Mouse (Mus musculus) forebrain, postnatal 0 days (tissue): ENCODE measurements around the gene Irgc1. TPM values are rescaled to one million over a fixed set of nuclear protein-coding genes. Genes with fewer than 3 reads are reported as not detected.

Experiments
- ATAC-seq: fragments of 200-750 bp; cut with Nextera tagmentation; 2 replicates; pipeline ENCODE4 v1.8.0; 2017; ENCODE audit warnings: mild to moderate bottlenecking, moderate library complexity
- DNase-seq: peaks from one replicate; pipeline ENCODE4 v3.0.0-alpha.2; 2015
- H3K27ac ChIP-seq: fragments of 300-500 bp; sonication (generic); 2 replicates; pipeline ENCODE4 v1.5.1; 2014; ENCODE audit warnings: low read depth, mild to moderate bottlenecking, antibody characterized with exemption, low read length, moderate library complexity, mixed read lengths
- H3K27me3 ChIP-seq: fragments of 300-500 bp; sonication (generic); 2 replicates; pipeline ENCODE4 v1.6.1; 2014; ENCODE audit warnings: mild to moderate bottlenecking, low read length, mixed read lengths; ENCODE audit not compliant: insufficient read depth
- H3K36me3 ChIP-seq: fragments of 300-500 bp; sonication (generic); 2 replicates; pipeline ENCODE4 v1.6.1; 2014; ENCODE audit warnings: mild to moderate bottlenecking, moderate library complexity; ENCODE audit not compliant: insufficient read depth
- H3K4me1 ChIP-seq: fragments of 300-500 bp; sonication (generic); 2 replicates; pipeline ENCODE4 v1.6.1; 2014; ENCODE audit warnings: antibody characterized with exemption; ENCODE audit not compliant: insufficient read depth
- H3K4me2 ChIP-seq: fragments of 300-500 bp; sonication (generic); 2 replicates; pipeline ENCODE4 v1.6.1; 2014; ENCODE audit warnings: low read depth, mild to moderate bottlenecking, moderate library complexity
- H3K4me3 ChIP-seq: fragments of 300-500 bp; sonication (generic); 2 replicates; pipeline ENCODE4 v1.5.1; 2014; ENCODE audit warnings: low read depth, low read length, mixed read lengths
- H3K9ac ChIP-seq: fragments of 300-500 bp; sonication (generic); 2 replicates; pipeline ENCODE4 v1.6.1; 2014; ENCODE audit warnings: mild to moderate bottlenecking
- H3K9me3 ChIP-seq: fragments of 300-500 bp; sonication (generic); 2 replicates; pipeline ENCODE4 v1.6.1; 2016; ENCODE audit warnings: low read length
- CTCF ChIP-seq: sonication (generic); IDR thresholded peaks from 2 replicates; pipeline ENCODE4 v1.5.1; 2016; ENCODE audit warnings: antibody characterized with exemption, control low read depth, low read depth
- WGBS: fragments of 180-500 bp; shearing (Covaris S2); extraction: QIAGEN DNeasy Blood & Tissue Kit; methylation state at CpG from one replicate; pipeline ENCODE4 v1.1.7; 2014; 5-methylcytosine and 5-hydroxymethylcytosine counted together
- polyA plus RNA-seq: library from polyadenylated mRNA; unstranded; fragments of >200 nt; fragmentation: Nextera tagmentation; extraction: Ambion mirVana; gene quantifications from 2 replicates; pipeline ENCODE4 v1.2.1, GENCODE M21; 2015
- total RNA-seq: library from RNA; depleted of rRNA; stranded (reverse); fragments of >200 nt; gene quantifications from 2 replicates; pipeline ENCODE4 v1.2.3, GENCODE M21; 2014

Gene Irgc1
- total and polyA plus RNA-seq, 2 experiments from 2014 or later = not detected

DNA sequence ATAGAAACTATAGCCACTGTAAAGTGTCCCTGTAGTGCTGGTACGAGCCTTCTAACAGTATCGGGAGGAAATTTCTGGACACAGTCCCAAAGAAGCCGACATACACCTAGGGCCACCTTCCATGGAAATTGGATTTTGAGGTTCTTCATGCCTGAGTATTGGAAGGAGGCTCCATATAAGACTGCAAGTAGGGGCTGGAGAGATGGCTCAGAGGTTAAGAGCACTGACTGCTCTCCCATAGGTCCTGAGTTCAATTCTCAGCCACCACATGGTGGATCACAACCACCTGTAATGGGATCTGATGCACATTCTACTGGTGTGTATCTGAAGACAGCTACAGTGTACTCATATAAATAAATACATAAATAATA, 52.0 kb downstream of the Irgc1 start:
- DNase-seq = no peak
- Histone ChIP-seq H3K36me3 (peaks cover 14% of the 10 kb centered on the region), H3K27me3 (no peaks in the 10 kb centered on the region), H3K27ac (peak overlapping the region; percentile 98), H3K9me3 (no peaks in the 10 kb centered on the region), H3K4me2 (peak overlapping the region; percentile 45), H3K4me3 (peak overlapping the region; percentile 62), H3K4me1 (no peaks in the 10 kb centered on the region; the same call in 1 of the 2 replicates), H3K9ac (peak overlapping the region; percentile 65)
- no peak; the same call in 1 of the 2 replicates for ATAC-seq
- WGBS = 8% methylated on average over 3 of the region's 3 CpGs
- no peak for TF ChIP-seq CTCF

DNA sequence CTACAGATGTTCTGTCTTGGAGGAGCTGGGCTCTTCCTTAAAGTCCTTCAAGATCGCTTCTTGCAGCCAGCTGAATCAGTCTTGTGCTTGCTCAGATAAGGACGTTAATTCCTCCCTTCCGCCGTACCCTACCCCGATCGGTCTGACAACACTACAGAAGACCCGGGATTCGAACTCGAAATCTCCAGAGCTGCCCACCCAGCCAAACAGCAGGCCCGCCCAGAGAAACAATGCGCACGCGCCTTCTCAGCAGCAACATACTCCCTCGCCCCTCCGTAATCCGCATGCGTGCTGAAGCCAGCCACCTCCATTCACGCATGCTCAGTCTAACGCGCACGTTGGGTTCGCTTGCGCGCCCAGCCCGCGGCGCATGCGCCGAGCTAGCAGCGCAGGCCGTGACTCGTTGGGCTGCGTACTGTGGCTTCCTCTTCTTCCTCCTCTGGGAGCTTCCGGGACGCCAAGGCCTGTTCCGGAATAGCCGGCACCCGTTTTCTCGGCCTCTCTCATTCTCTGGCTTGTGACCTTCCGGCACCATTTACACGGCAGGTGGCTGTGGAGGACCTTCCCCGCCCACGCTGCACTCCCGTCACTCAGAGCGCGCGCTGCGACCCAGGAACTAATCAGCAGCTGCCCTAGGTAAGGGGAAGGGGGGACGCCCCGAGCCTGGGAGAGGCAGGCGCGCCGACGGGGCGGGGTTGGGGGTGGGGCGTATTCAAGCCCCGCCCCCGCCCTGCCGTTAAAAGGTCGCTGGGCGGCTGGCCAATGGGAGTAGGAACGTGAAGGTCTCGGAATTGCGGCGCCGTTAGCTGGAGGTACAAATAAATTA, 52.6 kb downstream of the Irgc1 start, which contains the start of gene Smg9:
Smg9 (plus strand) TSS at position 364 of the 826 bp plus-strand sequence.
- no peaks in the 10 kb centered on the region; the same call in 1 of the 2 replicates for H3K4me1 ChIP-seq
- peak within 1 kb of the TSS; percentile 65 for H3K9ac ChIP-seq
- TF ChIP-seq CTCF = no peak
- no peaks in the 10 kb centered on the region for H3K27me3 ChIP-seq
- ATAC-seq (peak; percentile 97), DNase-seq (peak; percentile 100)
- no peaks in the 10 kb centered on the region for H3K9me3 ChIP-seq
- H3K27ac ChIP-seq = peak within 1 kb of the TSS; percentile 98
- peak within 1 kb of the TSS; percentile 62 for H3K4me3 ChIP-seq
- WGBS = 4% methylated on average over 63 of the region's 66 CpGs
- H3K4me2 ChIP-seq = peak within 1 kb of the TSS; percentile 45
- H3K36me3 ChIP-seq = peaks cover 9% of the 10 kb centered on the region

DNA sequence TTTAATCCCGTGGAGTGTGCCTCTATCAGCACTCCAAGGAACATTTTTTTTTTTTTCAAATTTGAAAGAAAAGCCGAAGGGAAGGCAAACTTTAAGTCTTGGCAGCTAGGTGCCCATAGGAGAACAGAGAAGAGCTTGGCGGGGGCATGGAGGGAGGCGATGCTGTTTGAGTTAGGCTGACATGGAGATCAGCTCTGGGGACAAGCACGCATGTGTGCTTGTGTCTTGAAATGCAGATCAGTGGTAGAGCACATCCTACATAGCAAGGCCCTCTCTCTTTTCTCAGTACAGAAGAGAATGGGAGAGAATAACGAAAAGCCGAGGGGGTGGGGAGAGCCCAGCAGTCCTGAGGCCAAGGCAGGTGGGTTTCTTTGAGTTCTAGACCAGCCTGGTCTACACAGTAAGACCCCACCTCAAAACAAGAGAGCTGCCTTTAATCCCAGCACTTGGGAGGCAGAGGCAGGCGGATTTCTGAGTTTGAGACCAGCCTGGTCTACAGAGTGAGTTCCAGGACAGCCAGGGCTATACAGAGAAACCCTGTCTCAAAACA, 53.7 kb downstream of the Irgc1 start:
- Histone ChIP-seq H3K9ac (no peak overlapping the region), H3K36me3 (0 out of 2 replicates have a peak, but pooled peaks cover 2% of the 10 kb centered on the region), H3K4me2 (no peak overlapping the region), H3K9me3 (no peaks in the 10 kb centered on the region), H3K27ac (no peak overlapping the region), H3K27me3 (no peaks in the 10 kb centered on the region), H3K4me1 (no peaks in the 10 kb centered on the region; the same call in 1 of the 2 replicates), H3K4me3 (no peak overlapping the region)
- no peak for TF ChIP-seq CTCF
- ATAC-seq (no peak), DNase-seq (no peak)
- WGBS = 96% methylated on average over 8 of the region's 8 CpGs

DNA sequence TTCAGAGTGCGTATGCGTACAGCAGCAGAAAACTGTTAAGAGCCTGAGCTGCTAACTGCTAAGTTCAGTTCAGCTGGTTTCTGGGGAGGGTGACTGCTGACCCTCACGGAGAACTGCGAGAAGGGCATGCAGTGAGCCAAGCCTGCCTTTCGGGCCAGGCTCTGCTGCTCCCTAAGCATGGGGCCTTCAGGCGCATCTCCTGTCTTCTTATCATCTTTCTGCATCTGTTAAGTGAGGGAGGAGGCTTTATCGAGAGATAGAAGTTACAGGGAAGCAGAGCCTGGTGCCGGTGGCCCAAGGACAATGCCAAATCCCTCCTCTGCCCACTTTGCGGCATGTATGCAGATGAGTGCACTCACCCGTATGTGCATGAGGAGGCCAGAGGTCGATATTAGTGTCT, 55.3 kb downstream of the Irgc1 start:
- ATAC-seq = no peak
- Histone ChIP-seq H3K4me2 (no peak overlapping the region), H3K4me3 (no peak overlapping the region), H3K36me3 (no peaks in the 10 kb centered on the region), H3K9me3 (no peaks in the 10 kb centered on the region), H3K27ac (no peak overlapping the region), H3K27me3 (no peaks in the 10 kb centered on the region), H3K4me1 (no peaks in the 10 kb centered on the region; the same call in 1 of the 2 replicates), H3K9ac (no peak overlapping the region)
- TF ChIP-seq CTCF = no peak
- no peak for DNase-seq
- WGBS = 84% methylated on average over 11 of the region's 11 CpGs

- 88% methylated on average over 15 of the region's 15 CpGs for WGBS
- H3K4me1 ChIP-seq = no peaks in the 10 kb centered on the region
- no peak overlapping the region for H3K4me2 ChIP-seq
- no peaks in the 10 kb centered on the region for H3K36me3 ChIP-seq
- no peak overlapping the region for H3K9ac ChIP-seq
- ATAC-seq (no peak), DNase-seq (no peak)
- no peaks in the 10 kb centered on the region for H3K27me3 ChIP-seq
- H3K4me3 ChIP-seq = no peak overlapping the region
- H3K27ac ChIP-seq = no peak overlapping the region
- H3K9me3 ChIP-seq = no peaks in the 10 kb centered on the region
- no peak for TF ChIP-seq CTCF
These were observed 57.5 kb downstream of the Irgc1 start for GRCm38 (mm10) chr7:24394475-24395161.

DNA sequence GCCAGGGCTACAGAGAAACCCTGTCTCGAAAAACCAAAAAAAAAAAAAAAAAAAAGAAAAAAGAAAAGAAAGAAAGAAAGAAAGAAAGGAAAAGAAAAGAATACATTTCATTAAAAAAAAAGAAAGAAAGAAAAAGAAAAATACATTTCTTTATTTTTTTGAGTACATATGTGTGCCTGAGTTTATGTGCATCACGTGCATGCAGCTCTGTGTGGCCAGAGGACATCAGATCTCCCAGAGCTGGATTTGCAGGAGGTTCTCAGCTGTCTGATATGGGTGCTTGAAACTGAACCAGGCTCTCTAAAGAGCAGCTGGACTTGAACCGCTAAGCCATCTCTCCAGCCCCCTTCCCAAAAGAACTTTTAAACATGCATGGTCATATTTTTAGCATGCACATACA, 58.0 kb downstream of the Irgc1 start:
- Histone ChIP-seq H3K9ac (no peak overlapping the region), H3K36me3 (no peaks in the 10 kb centered on the region), H3K27me3 (no peaks in the 10 kb centered on the region), H3K27ac (no peak overlapping the region), H3K4me1 (no peaks in the 10 kb centered on the region), H3K4me3 (no peak overlapping the region), H3K4me2 (no peak overlapping the region), H3K9me3 (no peaks in the 10 kb centered on the region)
- no peak for ATAC-seq
- WGBS = 88% methylated on average over 3 of the region's 3 CpGs
- DNase-seq = no peak
- TF ChIP-seq CTCF = no peak

DNA sequence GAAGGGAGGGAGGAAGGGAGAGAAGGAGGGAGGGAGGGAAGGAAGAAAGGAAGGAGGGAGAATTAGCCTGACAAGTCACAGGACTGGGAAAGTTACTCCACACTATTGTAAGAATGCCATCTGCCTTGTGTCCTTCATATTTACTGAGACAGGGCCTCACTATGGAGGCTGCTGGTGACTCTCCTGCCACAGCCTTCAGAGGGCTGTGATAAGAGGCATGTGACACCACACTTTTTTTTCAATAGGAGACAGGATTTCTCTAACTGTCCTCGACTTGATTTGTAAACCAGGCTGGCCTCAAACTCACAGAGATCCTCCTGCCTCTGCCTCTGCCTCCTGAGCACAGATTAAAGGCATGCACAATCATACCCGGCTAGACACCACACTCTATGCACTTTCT, 60.4 kb downstream of the Irgc1 start:
- H3K27me3 ChIP-seq = no peaks in the 10 kb centered on the region
- 67% methylated on average over 2 of the region's 2 CpGs for WGBS
- H3K4me2 ChIP-seq = no peak overlapping the region
- H3K4me3 ChIP-seq = no peak overlapping the region
- no peak overlapping the region for H3K27ac ChIP-seq
- no peaks in the 10 kb centered on the region for H3K4me1 ChIP-seq
- no peak for ATAC-seq
- DNase-seq = no peak
- H3K9ac ChIP-seq = no peak overlapping the region
- H3K9me3 ChIP-seq = no peaks in the 10 kb centered on the region
- TF ChIP-seq CTCF = no peak
- H3K36me3 ChIP-seq = no peaks in the 10 kb centered on the region
